Mouse (Mus musculus): ENCODE measurements around the gene Pllp. TPM values are rescaled to one million over a fixed set of nuclear protein-coding genes. Genes with fewer than 3 reads are reported as not detected.

Gene Pllp
- polyA plus RNA-seq, 1 experiment from 2014 or later = 0.34 TPM

- Histone ChIP-seq H3K4me2 (replicated peaks) (no peak overlapping the region), H3K9me3 (no peaks in the 10 kb centered on the region), H3K4me1 (peaks cover 10% of the 10 kb centered on the region), H3K27me3 (peaks cover 31% of the 10 kb centered on the region), H3K9ac (replicated peaks) (no peak overlapping the region), H3K27ac (replicated peaks) (no peak overlapping the region), H3K36me3 (no peaks in the 10 kb centered on the region), H3K4me3 (no peak overlapping the region)
- no peak for ATAC-seq (ENCODE audit: low FRiP score, low read depth)
- whole genome bisulfite sequencing = 91% methylated on average over 4 of the region's 4 CpGs
Measured at GRCm38 (mm10) chr8:94700421-94700935, 4.4 kb upstream of the Pllp start.

DNA sequence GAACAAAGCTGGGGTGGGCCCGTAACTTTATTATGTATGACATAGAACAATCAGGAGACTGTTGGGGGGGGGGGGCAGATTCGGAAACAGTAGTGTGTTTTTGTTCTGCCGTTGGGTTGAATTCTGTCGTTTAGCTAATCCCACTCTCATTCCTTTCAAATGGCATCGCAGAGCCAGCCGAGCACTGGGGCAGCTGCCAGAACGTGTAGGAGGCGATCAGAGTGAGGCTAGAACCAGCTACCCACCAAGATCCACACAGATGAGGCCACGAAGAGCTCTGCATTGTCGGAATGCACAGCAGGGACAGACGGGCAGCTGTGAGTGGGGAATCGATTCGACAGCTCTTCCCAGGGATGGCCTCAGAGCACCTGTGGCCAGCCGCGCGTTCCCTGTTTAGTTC, 3.3 kb upstream of the Pllp start:
- Histone ChIP-seq H3K4me3 (no peak overlapping the region), H3K4me2 (replicated peaks) (no peak overlapping the region), H3K27me3 (peaks cover 37% of the 10 kb centered on the region), H3K4me1 (peaks cover 17% of the 10 kb centered on the region), H3K9me3 (no peaks in the 10 kb centered on the region), H3K27ac (replicated peaks) (no peak overlapping the region), H3K9ac (replicated peaks) (no peak overlapping the region), H3K36me3 (no peaks in the 10 kb centered on the region)
- ATAC-seq (ENCODE audit: low FRiP score, low read depth) = no peak
- WGBS = 61% methylated on average over 16 of the region's 16 CpGs

DNA sequence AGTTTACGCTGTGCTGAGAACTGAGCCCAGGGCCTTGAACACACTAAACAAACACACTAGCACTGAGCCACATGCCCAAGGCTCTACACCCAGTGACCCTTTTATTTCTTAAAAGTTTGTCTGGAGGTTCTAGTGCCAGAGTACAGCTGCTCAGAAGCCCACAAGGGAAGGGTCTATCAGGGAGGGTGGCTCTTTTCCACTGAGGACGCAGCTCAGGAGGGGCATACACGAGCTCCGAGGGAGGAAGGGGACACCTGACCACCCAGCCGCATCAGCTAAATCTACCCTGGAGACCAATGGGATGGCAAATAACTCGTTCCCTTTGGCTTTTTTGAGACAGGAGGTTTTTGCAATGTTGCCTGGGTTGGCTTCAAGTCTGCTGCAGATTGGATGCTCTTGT, 1.9 kb upstream of the Pllp start:
- no peak for ATAC-seq (ENCODE audit: low FRiP score, low read depth)
- Histone ChIP-seq H3K27me3 (peaks cover 51% of the 10 kb centered on the region), H3K4me1 (peaks cover 17% of the 10 kb centered on the region), H3K36me3 (no peaks in the 10 kb centered on the region), H3K4me3 (no peak overlapping the region), H3K9ac (replicated peaks) (no peak overlapping the region), H3K4me2 (replicated peaks) (no peak overlapping the region), H3K9me3 (no peaks in the 10 kb centered on the region), H3K27ac (replicated peaks) (no peak overlapping the region)
- 71% methylated on average over 6 of the region's 6 CpGs for WGBS

DNA sequence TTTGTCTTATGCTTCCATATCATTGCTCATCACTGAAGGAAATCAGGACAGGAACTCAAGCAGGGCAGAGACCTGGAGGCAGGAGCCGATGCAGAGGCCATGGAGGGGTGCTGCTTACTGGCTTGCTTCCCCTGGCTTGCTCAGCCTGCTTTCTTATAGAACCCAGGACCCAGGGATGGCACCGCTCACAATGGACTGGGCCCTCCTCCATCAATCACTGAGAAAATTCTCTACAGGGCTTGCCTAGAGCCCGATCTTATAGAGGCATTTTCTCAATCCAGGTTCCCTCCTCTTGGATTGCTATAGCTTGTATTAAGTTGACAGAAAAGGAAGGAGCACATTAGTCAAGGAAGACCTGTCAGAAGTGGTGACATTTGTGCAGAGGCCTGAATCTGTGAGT, 488 bp upstream of the Pllp start:
- Histone ChIP-seq H3K4me1 (peaks cover 17% of the 10 kb centered on the region), H3K9me3 (no peaks in the 10 kb centered on the region), H3K36me3 (no peaks in the 10 kb centered on the region), H3K27me3 (peaks cover 62% of the 10 kb centered on the region), H3K9ac (replicated peaks) (no peak overlapping the region), H3K27ac (replicated peaks) (no peak overlapping the region), H3K4me3 (peak overlapping the region; percentile 44; the same call in 1 of the 2 replicates), H3K4me2 (replicated peaks) (peak overlapping the region; percentile 74)
- WGBS = 57% methylated on average over 3 of the region's 3 CpGs
- ATAC-seq (ENCODE audit: low FRiP score, low read depth) = no peak

DNA sequence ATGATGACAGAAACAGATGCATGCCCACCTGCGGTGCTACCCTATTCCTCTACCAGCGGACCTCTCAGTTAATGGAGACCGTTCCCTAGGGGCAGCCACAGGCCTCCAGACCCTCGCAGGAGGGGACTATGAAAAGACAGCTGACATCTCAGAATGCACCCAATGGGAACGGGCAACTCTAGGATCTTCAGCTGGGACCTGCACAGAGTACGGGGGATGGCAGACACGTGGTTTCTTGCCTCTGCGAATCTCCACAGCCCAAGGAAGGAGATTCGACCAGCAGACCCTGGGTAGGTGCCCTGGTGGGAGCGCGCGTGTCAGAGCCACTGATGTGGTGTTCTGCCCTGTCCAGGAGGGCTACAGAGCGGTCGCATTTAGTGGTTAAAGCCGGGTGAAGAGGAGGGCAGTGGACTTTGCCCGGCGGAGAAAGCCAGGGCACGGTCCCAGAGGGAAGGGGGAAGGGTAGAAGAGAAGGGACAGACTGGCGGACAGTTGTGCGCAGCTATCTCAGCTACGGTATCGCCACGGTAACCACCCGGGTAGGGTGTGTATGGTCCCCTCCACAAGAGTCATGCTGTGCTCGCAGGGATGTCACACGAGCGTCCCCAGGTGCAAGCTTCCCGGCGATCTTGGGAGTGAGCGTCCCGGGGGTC, 611 bp downstream of the Pllp start:
- Histone ChIP-seq H3K4me1 (peaks cover 17% of the 10 kb centered on the region), H3K36me3 (no peaks in the 10 kb centered on the region), H3K4me3 (peak overlapping the region; percentile 44), H3K9ac (replicated peaks) (peak overlapping the region; percentile 31), H3K9me3 (no peaks in the 10 kb centered on the region), H3K27me3 (peaks cover 62% of the 10 kb centered on the region), H3K27ac (replicated peaks) (no peak overlapping the region), H3K4me2 (replicated peaks) (peak overlapping the region; percentile 74)
- WGBS = under 1% methylated on average over 31 of the region's 31 CpGs
- peak; percentile 38; the same call in 1 of the 2 replicates for ATAC-seq (ENCODE audit: low FRiP score, low read depth)

DNA sequence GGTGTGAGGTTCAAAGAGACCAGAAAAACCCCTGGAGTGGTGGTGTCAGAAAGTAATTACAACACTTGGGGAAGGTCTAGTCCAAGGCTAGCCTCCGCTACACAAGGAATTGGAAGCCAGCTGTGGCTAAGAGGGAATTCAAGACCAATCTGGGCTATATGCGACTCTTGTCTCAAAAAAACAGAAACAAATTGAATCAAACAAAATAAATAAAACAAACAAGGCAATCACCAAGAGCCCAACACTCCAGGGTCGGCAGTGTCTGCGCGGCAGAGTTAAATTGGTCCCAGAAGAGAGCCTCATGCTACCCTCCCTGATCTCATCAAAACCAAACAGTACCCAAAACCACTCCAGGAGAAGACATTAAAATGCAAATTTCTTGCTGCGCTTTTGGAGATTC, 1.4 kb downstream of the Pllp start:
- Histone ChIP-seq H3K4me2 (replicated peaks) (peak overlapping the region; percentile 74; the same call in 1 of the 2 replicates), H3K9me3 (no peaks in the 10 kb centered on the region), H3K36me3 (no peaks in the 10 kb centered on the region), H3K27me3 (peaks cover 62% of the 10 kb centered on the region), H3K9ac (replicated peaks) (no peak overlapping the region), H3K27ac (replicated peaks) (no peak overlapping the region), H3K4me1 (peaks cover 17% of the 10 kb centered on the region), H3K4me3 (no peak overlapping the region)
- 5% methylated on average over 6 of the region's 6 CpGs for WGBS
- ATAC-seq (ENCODE audit: low FRiP score, low read depth) = no peak

DNA sequence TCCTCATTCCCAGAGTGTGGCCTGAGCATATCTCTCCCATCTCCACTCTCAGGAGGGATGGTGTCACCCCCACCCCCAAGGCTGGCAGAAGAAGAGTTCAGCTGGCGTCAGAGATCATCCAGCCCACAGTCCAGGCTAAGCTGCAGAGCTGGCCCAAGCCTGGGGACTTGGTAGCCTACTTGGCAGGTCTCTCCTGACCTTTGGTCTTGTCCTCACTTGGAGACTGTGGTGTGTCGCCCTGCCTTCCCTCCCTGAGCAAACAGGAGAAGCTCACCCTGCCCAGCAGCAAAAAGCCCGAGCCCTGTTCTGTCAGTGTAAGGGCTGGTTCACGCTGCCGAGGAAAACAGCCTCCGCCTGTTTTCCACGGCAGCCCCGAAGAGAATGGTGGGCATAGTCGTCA, 10.1 kb downstream of the Pllp start:
- H3K4me1 ChIP-seq = no peaks in the 10 kb centered on the region
- WGBS = 80% methylated on average over 9 of the region's 9 CpGs
- no peak overlapping the region for H3K27ac ChIP-seq (replicated peaks)
- no peak overlapping the region for H3K4me2 ChIP-seq (replicated peaks)
- H3K36me3 ChIP-seq = no peaks in the 10 kb centered on the region
- 0 out of 2 replicates have a peak, but pooled peaks cover 3% of the 10 kb centered on the region for H3K27me3 ChIP-seq
- no peak for ATAC-seq (ENCODE audit: low FRiP score, low read depth)
- no peak overlapping the region for H3K9ac ChIP-seq (replicated peaks)
- H3K9me3 ChIP-seq = no peaks in the 10 kb centered on the region
- no peak overlapping the region for H3K4me3 ChIP-seq

DNA sequence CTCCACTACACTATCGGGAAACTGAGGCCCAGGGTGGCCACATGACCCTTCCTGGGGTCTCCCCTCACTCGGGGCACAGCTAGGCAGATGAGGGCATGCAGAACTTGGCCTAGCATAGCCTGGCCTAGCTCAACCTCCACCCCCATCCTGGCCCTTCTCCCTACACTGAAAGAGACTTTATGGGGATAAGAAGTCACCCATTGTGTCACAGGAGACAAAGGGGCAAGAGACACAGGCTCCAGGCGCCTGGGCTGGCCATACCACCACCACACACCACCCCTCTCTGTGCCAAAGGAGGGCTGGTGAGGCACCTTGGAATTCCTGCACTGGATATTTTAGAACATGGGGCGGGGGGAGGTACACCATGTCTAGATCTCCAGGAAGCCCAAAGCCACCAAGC, 11.8 kb downstream of the Pllp start:
- WGBS = 67% methylated on average over 4 of the region's 4 CpGs

DNA sequence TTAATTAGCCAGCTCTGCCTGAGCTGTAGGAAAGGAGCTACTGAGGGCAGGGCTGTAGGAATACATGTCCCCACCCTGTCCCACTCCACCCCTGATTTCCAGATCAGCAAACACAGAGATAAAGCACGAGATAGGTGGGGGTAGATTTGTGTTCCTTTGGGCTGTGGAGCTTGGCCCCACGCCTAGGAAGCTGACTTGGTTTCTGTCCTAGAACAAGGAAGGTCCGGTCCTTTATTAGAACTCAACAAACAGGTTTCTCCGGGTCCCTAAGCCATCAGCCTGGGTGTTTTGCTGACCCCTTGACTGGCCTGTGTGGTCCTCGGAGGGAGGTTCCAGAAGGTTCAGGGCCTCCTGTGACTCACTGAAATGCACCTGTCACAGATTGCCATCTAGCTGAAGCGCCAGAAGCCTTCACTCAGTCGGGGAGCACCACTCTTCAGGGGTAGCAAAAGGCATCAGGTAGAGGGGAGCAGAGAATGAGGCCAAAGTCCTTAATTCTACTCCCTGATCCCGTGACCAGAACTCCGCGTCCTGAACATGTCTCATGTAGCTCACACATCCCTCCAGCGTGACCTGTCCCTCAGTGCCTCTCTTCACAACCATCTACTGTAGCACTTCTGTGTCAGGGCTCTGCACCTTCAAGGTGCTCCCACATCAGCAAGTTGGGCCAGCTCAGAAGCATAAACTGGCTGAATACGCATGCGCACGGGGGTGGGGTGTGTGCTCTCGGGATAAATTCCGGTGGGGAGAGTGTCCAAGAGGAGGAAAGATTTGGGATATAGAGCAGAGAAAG, 13.2 kb downstream of the Pllp start:
- H3K9ac ChIP-seq (replicated peaks) = no peak overlapping the region
- H3K36me3 ChIP-seq = no peaks in the 10 kb centered on the region
- WGBS = 81% methylated on average over 16 of the region's 16 CpGs
- H3K4me1 ChIP-seq = 0 out of 2 replicates have a peak, but pooled peaks cover 3% of the 10 kb centered on the region
- no peak overlapping the region for H3K27ac ChIP-seq (replicated peaks)
- no peak overlapping the region for H3K4me2 ChIP-seq (replicated peaks)
- H3K27me3 ChIP-seq = 0 out of 2 replicates have a peak, but pooled peaks cover 3% of the 10 kb centered on the region
- H3K4me3 ChIP-seq = no peak overlapping the region
- ATAC-seq (ENCODE audit: low FRiP score, low read depth) = no peak
- H3K9me3 ChIP-seq = peaks cover 4% of the 10 kb centered on the region; the same call in 1 of the 2 replicates

More for the DNA sequence above, 11.8 kb downstream of the Pllp start:
- Histone ChIP-seq H3K27ac (replicated peaks) (no peak overlapping the region), H3K4me3 (no peak overlapping the region), H3K36me3 (no peaks in the 10 kb centered on the region), H3K9ac (replicated peaks) (no peak overlapping the region), H3K4me2 (replicated peaks) (no peak overlapping the region), H3K4me1 (no peaks in the 10 kb centered on the region), H3K27me3 (0 out of 2 replicates have a peak, but pooled peaks cover 3% of the 10 kb centered on the region), H3K9me3 (peaks cover 4% of the 10 kb centered on the region; the same call in 1 of the 2 replicates)
- no peak for ATAC-seq (ENCODE audit: low FRiP score, low read depth)

DNA sequence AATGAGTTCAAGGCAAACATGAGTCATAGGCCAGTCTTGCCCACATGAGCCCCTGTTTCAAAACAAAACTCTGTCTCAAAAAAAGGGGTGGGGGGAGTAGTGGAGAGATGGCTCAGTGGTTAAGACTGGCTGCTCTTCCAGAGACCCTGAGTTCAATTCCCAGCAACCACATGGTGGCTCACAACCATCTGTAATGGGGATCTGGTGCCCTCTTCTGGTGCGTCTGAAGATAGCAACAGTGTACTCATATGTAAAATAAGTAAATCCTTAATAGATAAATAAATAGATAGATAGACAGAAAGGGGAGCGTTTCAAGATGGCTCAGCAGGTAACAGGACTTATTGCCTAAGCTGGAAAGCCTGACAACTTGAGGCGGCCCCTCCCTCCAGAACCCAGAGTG, 15.7 kb downstream of the Pllp start:
- no peak overlapping the region for H3K9ac ChIP-seq (replicated peaks)
- WGBS = 81% methylated on average over 3 of the region's 3 CpGs
- no peak overlapping the region for H3K4me3 ChIP-seq
- no peaks in the 10 kb centered on the region for H3K36me3 ChIP-seq
- H3K4me1 ChIP-seq = 0 out of 2 replicates have a peak, but pooled peaks cover 3% of the 10 kb centered on the region
- H3K9me3 ChIP-seq = peaks cover 4% of the 10 kb centered on the region; the same call in 1 of the 2 replicates
- no peak overlapping the region for H3K27ac ChIP-seq (replicated peaks)
- no peak overlapping the region for H3K4me2 ChIP-seq (replicated peaks)
- no peak for ATAC-seq (ENCODE audit: low FRiP score, low read depth)
- H3K27me3 ChIP-seq = 0 out of 2 replicates have a peak, but pooled peaks cover 3% of the 10 kb centered on the region

DNA sequence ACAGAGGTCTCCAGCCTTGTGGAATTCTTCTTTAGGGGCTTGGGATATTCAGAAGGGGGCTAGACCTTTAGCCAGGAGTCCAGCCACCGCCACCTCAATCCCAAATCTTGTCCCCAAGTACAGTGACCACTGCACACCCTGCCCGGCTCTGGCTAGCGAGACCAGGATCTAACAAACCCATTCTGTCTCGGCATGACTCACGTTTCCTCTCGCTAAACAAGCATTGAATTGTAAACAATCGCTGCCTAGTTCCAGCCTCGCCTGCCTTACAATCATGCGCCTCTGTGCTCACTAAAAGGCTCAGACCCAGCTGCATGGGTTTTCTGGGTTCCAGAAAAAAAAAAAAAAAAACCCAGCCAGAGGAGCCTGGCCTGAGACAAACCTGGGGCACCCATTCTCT, 17.5 kb downstream of the Pllp start:
- WGBS = 60% methylated on average over 9 of the region's 9 CpGs
- Histone ChIP-seq H3K27ac (replicated peaks) (peak overlapping the region; percentile 42; the same call in 1 of the 2 replicates), H3K4me1 (0 out of 2 replicates have a peak, but pooled peaks cover 3% of the 10 kb centered on the region), H3K9me3 (peaks cover 4% of the 10 kb centered on the region; the same call in 1 of the 2 replicates), H3K4me2 (replicated peaks) (no peak overlapping the region), H3K27me3 (0 out of 2 replicates have a peak, but pooled peaks cover 3% of the 10 kb centered on the region), H3K36me3 (peaks cover 14% of the 10 kb centered on the region), H3K9ac (replicated peaks) (no peak overlapping the region), H3K4me3 (no peak overlapping the region)
- ATAC-seq (ENCODE audit: low FRiP score, low read depth) = no peak

DNA sequence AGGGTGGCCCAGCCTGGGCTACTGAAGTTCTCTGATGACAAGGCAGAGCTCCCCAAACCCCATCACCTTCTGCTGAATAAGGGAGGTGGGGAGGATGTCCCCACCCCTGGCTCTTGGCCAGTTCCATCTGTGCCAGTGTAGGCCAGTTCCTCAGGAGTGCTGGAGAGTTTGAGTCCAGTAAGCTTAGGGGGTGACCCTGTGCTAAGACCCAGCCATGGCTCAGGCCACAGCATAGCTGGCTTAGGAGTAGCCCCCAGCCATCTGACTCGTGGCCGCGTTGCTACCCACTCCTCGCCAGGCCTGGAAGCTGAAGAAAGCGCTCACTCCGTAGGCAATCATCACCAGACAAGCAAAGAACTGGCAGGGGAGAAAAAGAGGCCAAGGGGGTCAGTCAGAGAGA, 20.2 kb downstream of the Pllp start:
- no peak for ATAC-seq (ENCODE audit: low FRiP score, low read depth)
- Histone ChIP-seq H3K27ac (replicated peaks) (no peak overlapping the region), H3K4me2 (replicated peaks) (no peak overlapping the region), H3K9me3 (peaks cover 4% of the 10 kb centered on the region; the same call in 1 of the 2 replicates), H3K9ac (replicated peaks) (no peak overlapping the region), H3K36me3 (peaks cover 41% of the 10 kb centered on the region), H3K27me3 (no peaks in the 10 kb centered on the region), H3K4me3 (no peak overlapping the region), H3K4me1 (0 out of 2 replicates have a peak, but pooled peaks cover 3% of the 10 kb centered on the region)
- 84% methylated on average over 6 of the region's 6 CpGs for WGBS
